ENCODE assay signal across 13 mouse cellular contexts in the genomic region with DNA sequence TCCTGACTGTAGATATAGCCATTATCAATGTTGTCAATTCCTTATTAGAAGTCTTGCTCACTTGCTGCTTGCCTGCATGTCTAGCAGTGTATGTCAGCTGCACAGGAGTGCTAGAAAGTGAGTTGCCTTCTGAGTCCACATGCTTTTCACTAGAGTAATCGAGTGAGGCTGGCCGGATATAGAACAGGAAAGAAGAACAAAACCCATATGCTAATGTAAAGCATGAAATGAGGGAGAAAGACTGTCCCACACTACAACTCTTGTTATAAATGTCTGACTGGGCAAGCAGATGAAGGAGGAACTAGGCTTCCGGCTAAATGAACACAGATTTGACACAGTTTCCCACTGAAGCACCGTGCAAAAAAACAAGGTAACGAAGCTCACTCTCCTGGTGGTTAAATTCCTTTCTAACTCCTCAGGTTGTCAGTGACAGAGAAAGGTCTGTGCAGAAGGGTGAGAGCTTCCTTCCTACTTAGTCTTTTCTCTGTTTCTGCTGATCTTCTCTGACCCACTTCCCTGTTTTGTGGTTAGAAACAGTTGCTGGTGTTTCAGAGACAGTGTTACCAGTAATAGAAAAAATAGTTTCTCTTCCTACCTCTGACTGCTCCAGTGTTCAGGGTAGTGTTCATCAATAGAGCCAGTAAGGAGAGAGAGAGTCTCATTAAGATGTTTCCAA.
DNase-seq lines count a peak whose midpoint lies in the region; ATAC-seq and TF ChIP-seq lines count a peak whose summit lies in the region.
"Had no signal": no experiment of that assay in that cellular context is flagged by ENCODE, and none has a peak within 500 bp of the region (broad histone marks: within the 10 kb centered on the region; RNA-seq: fewer than 3 reads in every experiment).

No protein-coding gene starts in this region.

- no peak overlapping the region for H3K4me2 ChIP-seq in heart, embryonic 11.5 days
- no peak overlapping the region for H3K4me2 ChIP-seq in CH12.LX (ENCODE audit: insufficient read depth, low read depth, poor library complexity, severe bottlenecking)
- no peak overlapping the region for H3K4me2 ChIP-seq in midbrain, embryonic 15.5 days
- H3K4me2 ChIP-seq: lung, embryonic 14.5 days had no signal

- in situ Hi-C loops in CH12.LX (cut with MboI; ENCODE audit: low pct_ligation_motif_present, low pct_unique_long_range_greater_than_20kb, low sequenced_read_pairs), result no loop called here

- H3K9ac ChIP-seq in heart, embryonic 11.5 days (ENCODE audit: low read depth, low read length), result no peak overlapping the region
- H3K9ac ChIP-seq in CH12.LX (ENCODE audit: insufficient read depth, low read depth), result no peak overlapping the region
- H3K9ac ChIP-seq in midbrain, embryonic 15.5 days, result no peak overlapping the region
- H3K9ac ChIP-seq: lung, embryonic 14.5 days had no signal

- no peak overlapping the region for H3K27ac ChIP-seq in heart, embryonic 11.5 days (ENCODE audit: low read depth, low read length)
- peak overlapping the region; percentile 15; the same call in 1 of the 2 replicates for H3K27ac ChIP-seq in CH12.LX (ENCODE audit: insufficient read depth, low read depth)
- H3K27ac ChIP-seq in midbrain, embryonic 15.5 days, result no peak overlapping the region

- H3K4me1 ChIP-seq in heart, embryonic 11.5 days (ENCODE audit: control insufficient read depth, insufficient read depth, low read length), result no peaks in the 10 kb centered on the region
- peaks cover 0 to 58% of the 10 kb centered on the region in 2 experiments; a peak in 2 of 4 replicates for H3K4me1 ChIP-seq in CH12.LX (ENCODE audit: control insufficient read depth in 1 of 2, insufficient read depth in 2 of 2)
- 0 out of 2 replicates have a peak, but pooled peaks cover 2% of the 10 kb centered on the region for H3K4me1 ChIP-seq in midbrain, embryonic 15.5 days

- H3K9me3 ChIP-seq in heart, embryonic 11.5 days (replicated peaks; ENCODE audit: control insufficient read depth, low read length), result no peaks in the 10 kb centered on the region
- no peaks in the 10 kb centered on the region for H3K9me3 ChIP-seq in CH12.LX (replicated peaks; ENCODE audit: low read length)
- no peaks in the 10 kb centered on the region for H3K9me3 ChIP-seq in midbrain, embryonic 15.5 days

- H3K79me2 ChIP-seq in CH12.LX (replicated peaks; ENCODE audit: control insufficient read depth, extremely low read depth, insufficient read depth, poor library complexity, severe bottlenecking), result no peaks in the 10 kb centered on the region

- no peaks in the 10 kb centered on the region for H3K27me3 ChIP-seq in heart, embryonic 11.5 days (ENCODE audit: control insufficient read depth, insufficient read depth, low read length)
- no peaks in the 10 kb centered on the region for H3K27me3 ChIP-seq in CH12.LX (replicated peaks)
- no peaks in the 10 kb centered on the region for H3K27me3 ChIP-seq in midbrain, embryonic 15.5 days (replicated peaks)

- TF ChIP-seq EP300 in CH12.LX (IDR thresholded peaks at IDR 0.05; ENCODE audit: low read length), result peak; percentile 75

- H3K4me3 ChIP-seq in heart, embryonic 11.5 days (ENCODE audit: low read depth, low read length), result no peak overlapping the region
- peak overlapping the region in 1 of 3 experiments; percentile 22 for H3K4me3 ChIP-seq in CH12.LX (replicated peaks in 1 of 3; ENCODE audit: low read depth in 2 of 3, low read length in 2 of 3, poor library complexity in 1 of 3)
- no peak overlapping the region for H3K4me3 ChIP-seq in midbrain, embryonic 15.5 days
- H3K4me3 ChIP-seq: myocyte had no signal

- ATAC-seq in heart, embryonic 11.5 days (replicated peaks; ENCODE audit: insufficient number of reproducible peaks, low FRiP score, low TSS enrichment), result no peak
- peak; percentile 83 for ATAC-seq in common myeloid progenitor, adult 5-6 weeks (replicated peaks; ENCODE audit: low read depth, poor library complexity, severe bottlenecking)
- ATAC-seq in midbrain, embryonic 15.5 days (replicated peaks), result no peak
- ATAC-seq: hindbrain, embryonic 16.5 days had no signal

- TF ChIP-seq CTCF in CH12.LX (conservative IDR thresholded peaks at IDR 0.05 in 1 of 2, IDR thresholded peaks at IDR 0.05 in 1 of 2; ENCODE audit: low read depth in 2 of 2, low read length in 2 of 2), result no peak

- TF ChIP-seq POLR2A in CH12.LX (IDR thresholded peaks at IDR 0.05; ENCODE audit: low read depth, low read length), result no peak

- H3K36me3 ChIP-seq in heart, embryonic 11.5 days (ENCODE audit: control insufficient read depth, insufficient read depth, low read length), result no peaks in the 10 kb centered on the region
- H3K36me3 ChIP-seq in CH12.LX (replicated peaks in 1 of 2; ENCODE audit: control insufficient read depth in 1 of 2, insufficient read depth in 1 of 2, low read length in 1 of 2), result no peaks in the 10 kb centered on the region
- no peaks in the 10 kb centered on the region for H3K36me3 ChIP-seq in midbrain, embryonic 15.5 days (replicated peaks)

- intact Hi-C loops in heart, postnatal 10 days (cut with DNase I), result no loop called here

- dilution Hi-C loops in CH12.LX (cut with MboI; ENCODE audit: extremely low pct_ligation_motif_present, extremely low pct_unique_long_range_greater_than_20kb, low sequenced_read_pairs), result no loop called here

- DNase-seq in heart, postnatal 10 days, result peak; percentile 3 to 4
- DNase-seq in CH12.LX (ENCODE audit: extremely low read depth), result peak; percentile 77
- peak; percentile 29 for DNase-seq in naive thymus-derived CD4-positive, alpha-beta T cell, adult 2 months (ENCODE audit: low read depth)
- DNase-seq in MN1 (ENCODE audit: low spot score), result no peak
- no peak for DNase-seq in neural tube, embryonic 10.5 days (ENCODE audit: extremely low spot score, low spot score)
- DNase-seq: cerebellum, adult 11-12 months; gastrocnemius, postnatal 14 days; lung, embryonic 14.5 days had no signal

- 72% methylated on average over 5 of the region's 5 CpGs for WGBS in heart, embryonic 11.5 days (ENCODE audit: insufficient replicate concordance)
- WGBS in midbrain, embryonic 15.5 days, result 50% methylated on average over 5 of the region's 5 CpGs

- TF ChIP-seq RAD21 in CH12.LX (IDR thresholded peaks at IDR 0.05; ENCODE audit: low read depth, low read length), result no peak

TF ChIP-seq in CH12.LX, 34 proteins besides CTCF, POLR2A, EP300 and RAD21:
- no peak for TF ChIP-seq MAFK (IDR thresholded peaks at IDR 0.05; ENCODE audit: insufficient replicate concordance, low read length)
- no peak for TF ChIP-seq CHD2 (IDR thresholded peaks at IDR 0.05; ENCODE audit: low read length)
- no peak for TF ChIP-seq ELF1 (IDR thresholded peaks at IDR 0.05; ENCODE audit: low read depth, low read length)
- TF ChIP-seq POLR2AphosphoS2 (IDR thresholded peaks at IDR 0.05; ENCODE audit: low read depth, low read length), result no peak
- TF ChIP-seq PAX5 (IDR thresholded peaks at IDR 0.05; ENCODE audit: low read length), result no peak
- peak; percentile 45 for TF ChIP-seq MEF2A (IDR thresholded peaks at IDR 0.05; ENCODE audit: borderline replicate concordance, low read depth, low read length)
- TF ChIP-seq SMC3 (IDR thresholded peaks at IDR 0.05; ENCODE audit: low read depth, low read length), result no peak
- TF ChIP-seq ZNF384 (IDR thresholded peaks at IDR 0.05; ENCODE audit: low read depth, low read length), result peak; percentile 68
- no peak for TF ChIP-seq NRF1 (IDR thresholded peaks at IDR 0.05; ENCODE audit: low read depth, low read length)
- no peak for TF ChIP-seq ZKSCAN1 (IDR thresholded peaks at IDR 0.05; ENCODE audit: borderline replicate concordance, low read depth, low read length)
- TF ChIP-seq UBTF (IDR thresholded peaks at IDR 0.05; ENCODE audit: low read depth, low read length), result no peak
- peak; percentile 49; the same call in 1 of the 2 replicates for TF ChIP-seq TBP (conservative IDR thresholded peaks at IDR 0.05; ENCODE audit: low read depth, low read length)
- TF ChIP-seq CHD1 (IDR thresholded peaks at IDR 0.05; ENCODE audit: low read depth, low read length), result no peak
- TF ChIP-seq E2F4 (IDR thresholded peaks at IDR 0.05; ENCODE audit: insufficient replicate concordance, low read depth, low read length), result no peak
- no peak for TF ChIP-seq BHLHE40 (IDR thresholded peaks at IDR 0.05; ENCODE audit: low read depth, low read length)
- TF ChIP-seq GABPA (IDR thresholded peaks at IDR 0.05; ENCODE audit: insufficient replicate concordance, low read depth, low read length), result no peak
- TF ChIP-seq MYC (IDR thresholded peaks at IDR 0.05; ENCODE audit: low read depth, low read length), result no peak
- TF ChIP-seq ETS1 (conservative IDR thresholded peaks at IDR 0.05; ENCODE audit: low read depth, low read length), result peak; percentile 30; the same call in 1 of the 2 replicates
- TF ChIP-seq HCFC1 (IDR thresholded peaks at IDR 0.05; ENCODE audit: low read depth, low read length), result no peak
- no peak for TF ChIP-seq TCF12 (IDR thresholded peaks at IDR 0.05; ENCODE audit: low read depth, low read length)
- TF ChIP-seq USF2 (conservative IDR thresholded peaks at IDR 0.05; ENCODE audit: low read depth, low read length), result no peak

Comparison
In these comparisons a context has a peak if more than half of its experiments do, and no peak if none do; other contexts are left out.
1. DNase-seq: peak in heart, postnatal 10 days (2 of 2), CH12.LX (single experiment) and naive thymus-derived CD4-positive, alpha-beta T cell, adult 2 months (single experiment); none in MN1 (single experiment) and neural tube, embryonic 10.5 days (single experiment).